Mouse (Mus musculus) right cerebral cortex, adult 2 months (tissue): ENCODE measurements around the gene Rtkn.
A peak's percentile ranks its signal among the peaks of the same experiment; 100 is the strongest.

Experiments used
- DNase-seq, 2 experiments: peaks; one replicate each; pipeline ENCODE4 v3.0.0; 2021 to 2022; ENCODE audit warnings: low spot score in 2 of 2

Gene Rtkn

GRCm38 (mm10) chr6:83172240-83172920 is 37.1 kb downstream of the Rtkn start:
- peak; percentile 71 to 81 for DNase-seq

- DNase-seq: no peak
Measured at GRCm38 (mm10) chr6:83175996-83176395, 40.7 kb downstream of the Rtkn start.

GRCm38 (mm10) chr6:83179390-83180117 is 44.3 kb downstream of the Rtkn start:
- peak; percentile 78 to 86 for DNase-seq

- DNase-seq: no peak
Measured at GRCm38 (mm10) chr6:83180605-83181004, 45.3 kb downstream of the Rtkn start.

- no peak for DNase-seq
Measured at GRCm38 (mm10) chr6:83184858-83185435, 49.7 kb downstream of the Rtkn start.

- DNase-seq: peak; percentile 87 to 91
Measured at GRCm38 (mm10) chr6:83185895-83186861, 50.9 kb downstream of the Rtkn start.

- no peak for DNase-seq
Measured at GRCm38 (mm10) chr6:83186946-83187345, 51.7 kb downstream of the Rtkn start.

- DNase-seq: no peak
Measured at GRCm38 (mm10) chr6:83193571-83193970, 58.3 kb downstream of the Rtkn start.

GRCm38 (mm10) chr6:83197345-83198004 is 62.2 kb downstream of the Rtkn start:
- DNase-seq: peak; percentile 63 to 67
